Mouse (Mus musculus) heart, postnatal 0 days (tissue): ENCODE data around the gene 4930470P17Rik.

ENCODE experiments used
- CTCF ChIP-seq: IDR thresholded peaks from 2 replicates; pipeline ENCODE4 v1.5.1; 2016; ENCODE audit warnings: antibody characterized with exemption, control low read depth, low read depth
- EP300 ChIP-seq: IDR thresholded peaks from 2 replicates; pipeline ENCODE4 v1.6.1; 2016; ENCODE audit warnings: antibody characterized with exemption, low read depth

DNA sequence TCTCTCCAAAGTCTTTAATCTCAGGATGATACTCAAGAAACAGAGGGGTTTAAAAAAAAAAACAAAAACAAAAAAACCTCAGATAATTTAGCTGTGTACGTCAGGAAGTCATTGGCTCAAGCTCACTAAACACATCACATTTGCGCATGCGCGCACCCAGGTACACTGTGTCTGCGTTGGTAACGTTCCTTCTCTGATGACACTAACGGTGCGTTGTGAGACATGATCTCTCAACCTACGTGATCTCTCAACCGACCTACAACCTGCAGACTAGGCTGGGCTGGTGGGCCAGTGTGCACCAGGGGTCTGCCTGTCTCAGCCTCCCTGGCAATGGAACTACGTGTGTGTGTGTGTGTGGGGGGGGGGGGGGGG, 67.0 kb downstream of the 4930470P17Rik start:
- TF ChIP-seq EP300 (no peak), CTCF (no peak)
